In genomic region chr2:148672199-148673096, GRCm38 (mm10) we compare ENCODE assay signal across 8 mouse cellular contexts. TPM values are rescaled to one million over a fixed set of nuclear protein-coding genes. Genes with fewer than 3 reads are reported as not detected.
A peak's percentile ranks its signal among the peaks of the same experiment; 100 is the strongest.
DNase-seq lines count a peak whose midpoint lies in the region; ATAC-seq lines count a peak whose summit lies in the region.

TSS of gene Nxt1 (plus strand) at chr2:148672601.

- peak within 1 kb of the TSS; percentile 78 for H3K27ac ChIP-seq in hindbrain, embryonic 16.5 days (ENCODE audit: low read depth, low read length)
- H3K27ac ChIP-seq in macrophage = peak within 1 kb of the TSS; percentile 37

- H3K9ac ChIP-seq in hindbrain, embryonic 16.5 days (ENCODE audit: low read depth, low read length) = peak within 1 kb of the TSS; percentile 66

- H3K4me3 ChIP-seq in hindbrain, embryonic 16.5 days (ENCODE audit: low read length) = peak within 1 kb of the TSS; percentile 54
- peak within 1 kb of the TSS; percentile 90 for H3K4me3 ChIP-seq in macrophage (ENCODE audit: inconsistent target)

- ATAC-seq in hindbrain, embryonic 16.5 days = peak; percentile 100

- no peaks in the 10 kb centered on the region for H3K27me3 ChIP-seq in hindbrain, embryonic 16.5 days (replicated peaks; ENCODE audit: control insufficient read depth, insufficient read depth, low read length)

- no peaks in the 10 kb centered on the region for H3K9me3 ChIP-seq in hindbrain, embryonic 16.5 days (ENCODE audit: control insufficient read depth, low read length)

- peaks cover 19% of the 10 kb centered on the region for H3K4me1 ChIP-seq in hindbrain, embryonic 16.5 days (ENCODE audit: control insufficient read depth, insufficient read depth, low read depth, low read length)

- peak; percentile 86 for DNase-seq in WW6 (ENCODE audit: low read depth, low spot score)
- peak; percentile 99 to 100 for DNase-seq in cerebellum, postnatal 4 days (ENCODE audit: low spot score in 2 of 2)
- DNase-seq in gastrocnemius, adult 18-20 months (ENCODE audit: low spot score) = peak; percentile 100
- peak; percentile 99 for DNase-seq in left cerebral cortex, adult 18-20 months (ENCODE audit: low spot score in 2 of 2)
- DNase-seq in right cerebral cortex, adult 18-20 months = peak; percentile 99
- DNase-seq in urinary bladder, postnatal 10 days (ENCODE audit: low spot score) = peak; percentile 98

- 1% methylated on average over 55 of the region's 58 CpGs for WGBS in hindbrain, embryonic 16.5 days
- 1% methylated on average over 58 of the region's 58 CpGs for WGBS in macrophage (ENCODE audit: missing documents)

- peak within 1 kb of the TSS; percentile 91 for H3K4me2 ChIP-seq in hindbrain, embryonic 16.5 days (ENCODE audit: low read length)

- peaks cover 7% of the 10 kb centered on the region; the same call in 1 of the 2 replicates for H3K36me3 ChIP-seq in hindbrain, embryonic 16.5 days (ENCODE audit: control insufficient read depth, insufficient read depth, low read length)
- peaks cover 10% of the 10 kb centered on the region; the same call in 1 of the 2 replicates for H3K36me3 ChIP-seq in macrophage (ENCODE audit: inconsistent target)

- peaks cover 35% of the 10 kb centered on the region for H3K79me2 ChIP-seq in macrophage (ENCODE audit: inconsistent target)

RNA-seq across cellular contexts. Expression of gene Nxt1, which starts in this region (rescaled TPM):
- 1 to 10 TPM; 6.6 to 7.5 TPM for total RNA-seq in gastrocnemius, adult 18-20 months (2021)
- polyA plus RNA-seq in hindbrain, embryonic 16.5 days (2015; fragmentation: Nextera tagmentation; extraction: Ambion mirVana) = 40.9 and 42.0 TPM in 2 replicates
- 10 to 100 TPM; 12.9 to 15.9 TPM for total RNA-seq in left cerebral cortex, adult 18-20 months (2021)
- 1 to 10 TPM in 22 of 26 experiments, under 1 TPM in 2, not detected in 2; 0.77 to 7.7 (median 2.3) TPM for total RNA-seq in macrophage (2018; cell fraction: chromatin; rRNA removed)
- 10 to 100 TPM in 22 of 26 experiments, 1 to 10 TPM in 4; 7.4 to 22.1 (median 14.9) TPM for total RNA-seq in macrophage (2018; cell fraction: cytosol; rRNA removed)
- total RNA-seq in macrophage (2018; cell fraction: nucleus; rRNA removed) = 10 to 100 TPM in 3 of 26 experiments, 1 to 10 TPM in 23; 1.6 to 13.2 (median 4.6) TPM
- polyA plus RNA-seq in macrophage (2018) = 10.2 to 26.7 TPM (median 15.0 TPM) in 3 replicates

Comparison
In these comparisons a context has a peak if more than half of its experiments do, and no peak if none do; other contexts are left out.
1. Peak in every context shown above with its lines: DNase-seq, ATAC-seq, H3K4me3 ChIP-seq and H3K27ac ChIP-seq.